Mouse (Mus musculus) ES-E14 (cell line): Measurements from ENCODE around the gene Dnajc28. TPM values are rescaled to one million over a fixed set of nuclear protein-coding genes. Genes with fewer than 3 reads are reported as not detected.
A peak's percentile ranks its signal among the peaks of the same experiment; 100 is the strongest.

ENCODE experiments used
- DNase-seq: peaks from one replicate; pipeline ENCODE4 v3.0.0-alpha.2; 2013; ENCODE audit warnings: low read depth, low spot score
- H3K27ac ChIP-seq: 2 replicates; pipeline ENCODE4 v1.5.1; 2012; ENCODE audit warnings: low read depth, mild to moderate bottlenecking, low read length, moderate library complexity, mixed read lengths; ENCODE audit not compliant: poor library complexity, insufficient read depth, severe bottlenecking
- H3K36me3 ChIP-seq: 2 replicates; pipeline ENCODE4 v1.6.1; 2012; ENCODE audit warnings: mild to moderate bottlenecking, low read length, moderate library complexity, mixed read lengths; ENCODE audit not compliant: control insufficient read depth, poor library complexity, insufficient read depth, severe bottlenecking
- H3K4me1 ChIP-seq, 2 experiments: fragments of 150-350 bp in 1 of 2; sonication (generic) in 1 of 2; 2 replicates each; pipeline ENCODE4 v1.6.1; 2012; ENCODE audit warnings: low read length in 2 of 2, mild to moderate bottlenecking in 1 of 2, mixed read lengths in 1 of 2; ENCODE audit not compliant: control insufficient read depth in 2 of 2, insufficient read depth in 2 of 2, poor library complexity in 1 of 2
- H3K4me3 ChIP-seq, 2 experiments: fragments of 150-350 bp in 1 of 2; sonication (generic) in 1 of 2; 2 replicates each; pipeline ENCODE4 v1.5.1; 2012; ENCODE audit warnings: low read length in 2 of 2, low read depth in 1 of 2, mild to moderate bottlenecking in 1 of 2, mixed read lengths in 1 of 2; ENCODE audit not compliant: insufficient read depth in 1 of 2, poor library complexity in 1 of 2, severe bottlenecking in 1 of 2
- H3K9ac ChIP-seq: 2 replicates; pipeline ENCODE4 v1.6.1; 2012; ENCODE audit warnings: low read depth, mild to moderate bottlenecking, low read length, mixed read lengths; ENCODE audit not compliant: poor library complexity, insufficient read depth, severe bottlenecking
- H3K9me3 ChIP-seq: fragments of 150-350 bp; sonication (generic); 2 replicates; pipeline ENCODE4 v1.6.1; 2012; ENCODE audit warnings: low read depth, mild to moderate bottlenecking, low read length; ENCODE audit not compliant: control insufficient read depth, insufficient read depth
- CHD2 ChIP-seq: IDR thresholded peaks from 2 replicates; pipeline ENCODE4 v1.6.1; 2014; ENCODE audit warnings: mild to moderate bottlenecking, low read depth, low read length, inconsistent platforms
- HCFC1 ChIP-seq: IDR thresholded peaks from 2 replicates; pipeline ENCODE4 v1.6.1; 2012; ENCODE audit warnings: low read length, inconsistent platforms, borderline replicate concordance; ENCODE audit not compliant: insufficient read depth
- MAFK ChIP-seq: IDR thresholded peaks from 2 replicates; pipeline ENCODE4 v1.6.1; 2014; ENCODE audit warnings: mild to moderate bottlenecking, low read depth, low read length, inconsistent platforms; ENCODE audit not compliant: insufficient read depth
- ZC3H11A ChIP-seq: IDR thresholded peaks from 2 replicates; pipeline ENCODE4 v1.6.1; 2012; ENCODE audit warnings: low read depth, mild to moderate bottlenecking, inconsistent platforms, low read length, borderline replicate concordance
- ZNF384 ChIP-seq: IDR thresholded peaks from 2 replicates; pipeline ENCODE4 v1.6.1; 2012; ENCODE audit warnings: low read depth, low read length, inconsistent platforms
- in situ Hi-C, 2 experiments: fragments of 600-800 bp; cut with MboI; formaldehyde crosslinking; loops; one replicate each; pipeline ENCODE4 v1.15.1; 2025; ENCODE audit warnings: low sequenced_read_pairs in 2 of 2, inconsistent platforms in 1 of 2; ENCODE audit not compliant: unreplicated experiment in 2 of 2
- total RNA-seq: library from RNA; depleted of rRNA; stranded (reverse); fragments of 300-350 nt; gene quantifications from 2 replicates; pipeline ENCODE4 v1.2.3, GENCODE M21; 2012

Dnajc28 gene
- total RNA-seq, 1 experiment: 1.7 TPM

DNA sequence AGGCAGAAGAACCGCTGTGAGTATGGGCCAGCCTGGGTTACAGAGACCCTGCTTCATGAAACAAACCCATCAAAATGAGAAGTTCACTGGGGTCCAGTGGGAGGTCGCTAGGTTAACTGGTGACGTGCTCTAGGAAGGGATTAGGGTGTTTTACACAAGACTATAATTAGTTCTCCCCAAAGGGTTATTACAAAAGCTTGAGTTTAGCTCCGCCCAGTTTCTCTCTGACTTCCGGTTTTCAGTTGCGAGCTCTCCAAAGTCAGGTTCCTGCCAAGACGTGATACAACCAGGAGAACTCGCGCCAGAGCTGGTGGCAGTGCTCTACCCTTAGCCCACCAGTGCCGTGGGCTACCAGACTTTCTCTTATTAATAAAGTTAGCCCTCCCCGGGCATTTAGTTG lies 7.6 kb downstream of the Dnajc28 start:
- no peaks in the 10 kb centered on the region for H3K36me3 ChIP-seq
- DNase-seq: no peak
- H3K4me3 ChIP-seq: peak overlapping the region in 1 of 2 experiments; percentile 34; a peak in 1 of 4 replicates
- no peak overlapping the region; the same call in 1 of the 2 replicates for H3K9ac ChIP-seq
- H3K9me3 ChIP-seq: no peaks in the 10 kb centered on the region
- H3K4me1 ChIP-seq: no peaks in the 10 kb centered on the region
- in situ Hi-C loops: no loop called here
- no peak for TF ChIP-seq ZNF384
- TF ChIP-seq CHD2: no peak
- no peak for TF ChIP-seq ZC3H11A
- TF ChIP-seq MAFK: no peak
- no peak for TF ChIP-seq HCFC1
- no peak overlapping the region for H3K27ac ChIP-seq

DNA sequence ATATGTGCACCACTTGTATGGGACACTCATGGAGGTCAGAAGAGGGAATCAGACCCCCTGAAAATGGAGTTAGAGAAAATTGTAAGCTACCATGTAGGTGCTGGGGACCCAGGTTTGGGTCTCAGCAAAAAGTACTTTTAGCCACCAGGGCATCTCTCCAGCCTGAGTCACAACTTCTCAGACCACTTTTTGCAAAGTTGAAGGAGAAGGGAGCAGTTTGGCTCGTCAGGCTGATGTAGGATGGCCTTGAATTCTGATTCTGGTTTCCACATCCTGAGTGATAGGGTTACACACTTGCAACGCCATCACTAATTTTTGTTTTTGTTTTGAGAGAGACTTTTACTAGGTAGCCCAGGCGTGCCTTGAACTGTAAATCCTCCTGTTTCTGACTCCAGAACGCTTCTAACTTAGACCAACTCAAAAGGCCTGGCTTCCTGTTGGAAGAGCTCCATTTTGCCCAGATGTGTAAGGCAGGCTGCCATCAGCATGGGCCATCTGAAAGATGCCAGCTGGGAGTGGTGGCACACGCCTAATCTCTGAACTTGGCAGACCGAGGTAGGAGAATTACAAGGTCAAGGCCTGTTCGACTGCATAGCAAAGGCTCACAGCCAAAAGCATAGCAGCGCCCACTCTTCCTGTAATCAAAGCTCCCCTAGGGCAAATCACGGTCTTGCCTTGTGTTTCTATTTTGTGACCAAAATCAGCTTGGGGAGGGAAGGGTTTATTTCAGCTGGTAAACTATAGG lies 9.2 kb downstream of the Dnajc28 start:
- no peaks in the 10 kb centered on the region for H3K36me3 ChIP-seq
- in situ Hi-C loops: no loop called here
- TF ChIP-seq CHD2: no peak
- TF ChIP-seq ZC3H11A: no peak
- no peak for TF ChIP-seq HCFC1
- TF ChIP-seq ZNF384: no peak
- no peak for TF ChIP-seq MAFK
- no peaks in the 10 kb centered on the region for H3K9me3 ChIP-seq
- H3K4me1 ChIP-seq: no peaks in the 10 kb centered on the region
- H3K4me3 ChIP-seq: no peak overlapping the region
- no peak for DNase-seq
- H3K9ac ChIP-seq: no peak overlapping the region
- H3K27ac ChIP-seq: no peak overlapping the region

- H3K4me3 ChIP-seq: no peak overlapping the region
- H3K9me3 ChIP-seq: no peaks in the 10 kb centered on the region
- TF ChIP-seq ZNF384 (no peak), ZC3H11A (no peak), MAFK (no peak), HCFC1 (no peak), CHD2 (no peak)
- no peak overlapping the region for H3K9ac ChIP-seq
- no peak for DNase-seq
- H3K27ac ChIP-seq: no peak overlapping the region
- H3K36me3 ChIP-seq: no peaks in the 10 kb centered on the region
- no peaks in the 10 kb centered on the region for H3K4me1 ChIP-seq
- in situ Hi-C loops: no loop called here
These were observed 11.9 kb downstream of the Dnajc28 start for GRCm38 (mm10) chr16:91606958-91607357.

DNA sequence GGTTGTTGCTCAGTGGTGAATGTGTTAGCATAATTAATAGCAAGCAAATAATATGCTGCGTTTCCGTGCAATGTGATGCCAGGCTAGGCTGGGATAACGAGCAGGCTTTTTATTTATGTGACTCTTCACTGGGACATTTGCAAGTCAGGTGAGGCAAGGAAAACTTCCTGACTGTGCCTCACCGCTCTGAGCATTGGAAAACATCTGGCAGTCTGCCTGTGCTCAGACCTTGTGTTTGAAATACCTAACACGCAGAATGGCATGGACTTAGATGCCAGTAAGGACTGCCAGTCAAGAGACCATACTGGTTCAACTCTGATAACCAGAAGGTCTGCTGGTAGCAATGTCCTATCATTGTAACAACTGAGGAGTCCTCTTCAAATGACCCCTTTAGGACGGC lies 13.7 kb downstream of the Dnajc28 start:
- no peaks in the 10 kb centered on the region for H3K36me3 ChIP-seq
- H3K4me3 ChIP-seq: no peak overlapping the region
- H3K4me1 ChIP-seq: no peaks in the 10 kb centered on the region
- no peak overlapping the region for H3K9ac ChIP-seq
- in situ Hi-C loops: no loop called here
- no peaks in the 10 kb centered on the region for H3K9me3 ChIP-seq
- H3K27ac ChIP-seq: no peak overlapping the region
- no peak for DNase-seq
- TF ChIP-seq HCFC1 (no peak), CHD2 (no peak), ZNF384 (no peak), MAFK (no peak), ZC3H11A (no peak)
